Mouse (Mus musculus) heart, embryonic 12.5 days (tissue): ENCODE data around the gene Tusc2. TPM values are rescaled to one million over a fixed set of nuclear protein-coding genes. Genes with fewer than 3 reads are reported as not detected.

Experiments
- ATAC-seq: fragments of 200-750 bp; cut with Nextera tagmentation; 2 replicates; pipeline ENCODE4 v1.8.0; 2017; ENCODE audit warnings: moderate TSS enrichment, moderate library complexity; ENCODE audit not compliant: insufficient number of reproducible peaks, low FRiP score
- H3K27ac ChIP-seq: fragments of 300-500 bp; sonication (generic); 2 replicates; pipeline ENCODE4 v1.5.1; 2016; ENCODE audit warnings: mild to moderate bottlenecking, moderate library complexity; ENCODE audit not compliant: poor library complexity, severe bottlenecking
- H3K27me3 ChIP-seq: fragments of 300-500 bp; sonication (generic); replicated peaks from 2 replicates; pipeline ENCODE4 v1.6.1; 2016; ENCODE audit warnings: mild to moderate bottlenecking, moderate library complexity
- H3K36me3 ChIP-seq: fragments of 300-500 bp; sonication (generic); 2 replicates; pipeline ENCODE4 v1.6.1; 2016; ENCODE audit warnings: mild to moderate bottlenecking, moderate library complexity
- H3K4me1 ChIP-seq: fragments of 300-500 bp; sonication (generic); replicated peaks from 2 replicates; pipeline ENCODE4 v1.6.1; 2016; ENCODE audit warnings: mild to moderate bottlenecking
- H3K4me2 ChIP-seq: fragments of 300-500 bp; sonication (generic); 2 replicates; pipeline ENCODE4 v1.6.1; 2016; ENCODE audit warnings: mild to moderate bottlenecking, moderate library complexity
- H3K4me3 ChIP-seq: fragments of 300-500 bp; sonication (generic); 2 replicates; pipeline ENCODE4 v1.5.1; 2016; ENCODE audit warnings: mild to moderate bottlenecking
- H3K9ac ChIP-seq: fragments of 300-500 bp; sonication (generic); 2 replicates; pipeline ENCODE4 v1.6.1; 2016; ENCODE audit warnings: mild to moderate bottlenecking, moderate library complexity
- H3K9me3 ChIP-seq: fragments of 300-500 bp; sonication (generic); replicated peaks from 2 replicates; pipeline ENCODE4 v1.6.1; 2016; ENCODE audit warnings: mild to moderate bottlenecking, moderate library complexity
- WGBS: fragments of 180-500 bp; shearing (Covaris S2); methylation state at CpG from one replicate; pipeline ENCODE4 v1.1.7; 2016; 5-methylcytosine and 5-hydroxymethylcytosine counted together
- polyA plus RNA-seq: library from polyadenylated mRNA; unstranded; fragments of >200 nt; fragmentation: Nextera tagmentation; extraction: Ambion mirVana; gene quantifications from 2 replicates; pipeline ENCODE4 v1.2.1, GENCODE M21; 2016

The Tusc2 gene
- 60.1 and 61.4 TPM in 2 replicates for polyA plus RNA-seq

DNA sequence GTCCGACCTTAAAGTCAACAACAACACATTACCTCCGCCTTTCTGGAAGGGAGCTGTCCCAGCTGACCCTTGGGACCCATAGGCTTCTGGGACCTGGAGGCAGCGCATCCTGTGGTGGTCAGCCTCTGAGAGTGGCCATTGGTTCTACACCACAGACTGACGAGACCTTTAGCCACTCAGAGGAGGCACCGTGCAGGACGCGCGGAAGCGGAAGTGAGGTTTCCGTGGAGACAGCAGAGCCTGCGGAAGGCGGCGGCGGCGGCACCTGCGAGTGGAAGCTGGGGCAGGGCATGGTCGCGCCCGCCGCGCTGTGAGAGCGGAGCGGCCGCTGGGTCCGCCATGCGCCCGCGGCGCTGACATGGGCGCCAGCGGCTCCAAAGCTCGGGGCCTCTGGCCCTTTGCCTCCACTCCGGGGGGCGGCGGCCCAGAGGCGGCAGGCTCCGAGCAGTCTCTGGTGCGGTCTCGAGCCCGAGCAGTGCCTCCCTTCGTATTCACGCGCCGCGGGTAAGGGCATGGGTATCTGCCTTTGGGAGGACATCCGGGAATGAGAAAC is at the start of gene Tusc2:
TSS of gene Tusc2 (plus strand) at position 227 of the 553 bp plus-strand sequence.
- under 1% methylated on average over 46 of the region's 46 CpGs for whole genome bisulfite sequencing
- Histone ChIP-seq H3K36me3 (peaks cover 54% of the 10 kb centered on the region), H3K4me3 (peak within 1 kb of the TSS; percentile 98), H3K27me3 (no peaks in the 10 kb centered on the region), H3K9ac (peak within 1 kb of the TSS; percentile 91), H3K27ac (peak within 1 kb of the TSS; percentile 78), H3K4me2 (peak within 1 kb of the TSS; percentile 91), H3K4me1 (peaks cover 42% of the 10 kb centered on the region), H3K9me3 (no peaks in the 10 kb centered on the region)
- ATAC-seq, result peak; percentile 93

DNA sequence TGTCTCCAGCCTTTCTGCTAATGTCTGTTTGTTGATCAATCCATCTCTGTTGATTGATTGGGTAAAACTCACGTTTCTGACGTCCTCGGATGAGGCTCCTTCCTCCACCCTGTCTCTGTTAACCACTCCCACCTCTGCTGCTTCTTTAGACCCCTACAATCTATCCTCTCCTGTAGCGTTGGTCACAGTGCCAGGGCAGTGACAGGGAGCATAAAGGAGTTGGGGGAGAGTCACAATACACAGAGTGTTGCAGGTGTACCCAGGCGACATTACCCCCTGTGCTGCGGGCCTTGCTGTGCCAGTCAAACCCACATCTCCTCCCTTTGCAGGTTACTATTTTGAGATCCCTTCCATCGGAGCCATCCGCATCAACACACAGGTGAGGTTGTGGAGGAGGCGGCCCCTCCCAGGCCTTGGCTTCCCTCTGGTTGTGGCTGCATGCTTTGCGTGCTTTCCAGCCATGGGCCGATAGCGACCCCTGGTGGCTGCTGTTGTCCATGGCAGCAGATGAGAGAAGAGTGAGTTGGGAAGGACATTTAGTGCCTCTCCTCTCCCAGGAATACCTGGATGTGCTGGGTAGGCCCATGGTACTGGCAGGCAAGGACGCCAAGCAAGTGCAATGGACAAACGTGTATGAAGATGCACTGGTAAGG is 48.6 kb upstream of the Tusc2 start:
- Histone ChIP-seq H3K9me3 (no peaks in the 10 kb centered on the region), H3K4me1 (peaks cover 24% of the 10 kb centered on the region), H3K27me3 (peaks cover 14% of the 10 kb centered on the region; the same call in 1 of the 2 replicates), H3K4me2 (no peak overlapping the region), H3K36me3 (no peaks in the 10 kb centered on the region), H3K4me3 (no peak overlapping the region), H3K9ac (no peak overlapping the region), H3K27ac (no peak overlapping the region)
- WGBS, result 19% methylated on average over 14 of the region's 14 CpGs
- ATAC-seq, result no peak; the same call in 1 of the 2 replicates

DNA sequence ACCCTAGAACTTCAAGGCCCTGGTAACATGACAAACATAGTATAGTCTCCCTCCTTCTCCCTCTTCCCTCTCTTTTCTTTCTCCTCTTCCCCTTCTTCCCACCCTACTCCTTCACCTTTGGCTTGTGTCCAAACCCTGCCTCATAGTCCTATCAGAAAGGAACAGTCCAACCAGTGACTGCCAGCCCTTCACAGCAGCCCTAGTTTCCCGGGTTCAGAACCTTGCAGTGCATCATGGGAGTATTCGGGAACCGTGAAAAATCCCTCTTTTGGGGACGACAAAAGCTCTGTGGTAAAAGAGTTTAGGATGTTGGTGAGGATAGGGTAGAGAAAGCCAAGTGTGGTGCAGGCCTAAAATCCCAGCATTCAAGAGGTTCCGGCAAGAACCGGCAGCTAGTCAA is 42.7 kb upstream of the Tusc2 start:
- ATAC-seq, result no peak
- H3K27ac ChIP-seq, result no peak overlapping the region

DNA sequence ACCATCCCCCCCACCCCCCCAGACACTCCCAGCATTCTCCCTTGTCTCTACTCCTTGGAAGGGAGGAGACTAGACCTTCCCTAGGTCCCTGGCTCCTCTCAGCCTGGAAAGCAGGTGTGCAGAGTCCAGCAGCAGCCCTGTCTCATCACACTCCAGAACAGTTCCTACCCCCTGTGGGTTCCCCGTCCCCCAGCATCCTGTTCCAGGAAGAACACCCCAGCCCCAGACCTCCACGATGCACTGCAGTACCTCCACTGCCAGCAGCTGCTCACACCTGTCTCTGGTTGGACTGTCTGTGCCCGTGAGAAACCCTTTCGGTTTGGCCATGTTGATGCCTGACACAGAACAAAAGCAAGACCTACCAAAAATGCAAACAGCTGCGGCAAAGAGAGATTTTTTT is 41.9 kb upstream of the Tusc2 start:
- Histone ChIP-seq H3K4me1 (peaks cover 30% of the 10 kb centered on the region), H3K36me3 (peaks cover 4% of the 10 kb centered on the region; the same call in 1 of the 2 replicates), H3K27me3 (peaks cover 22% of the 10 kb centered on the region), H3K9ac (no peak overlapping the region), H3K4me2 (peak overlapping the region; percentile 59), H3K27ac (peak overlapping the region; percentile 48; the same call in 1 of the 2 replicates), H3K4me3 (no peak overlapping the region), H3K9me3 (no peaks in the 10 kb centered on the region)
- 59% methylated on average over 5 of the region's 5 CpGs for WGBS
- ATAC-seq, result no peak

More for the DNA sequence above, 42.7 kb upstream of the Tusc2 start:
- 60% methylated on average over 6 of the region's 6 CpGs for WGBS
- no peak overlapping the region for H3K4me3 ChIP-seq
- H3K4me1 ChIP-seq, result peaks cover 30% of the 10 kb centered on the region
- peaks cover 4% of the 10 kb centered on the region; the same call in 1 of the 2 replicates for H3K36me3 ChIP-seq
- peaks cover 14% of the 10 kb centered on the region for H3K27me3 ChIP-seq
- H3K9me3 ChIP-seq, result no peaks in the 10 kb centered on the region
- H3K9ac ChIP-seq, result no peak overlapping the region
- no peak overlapping the region for H3K4me2 ChIP-seq

DNA sequence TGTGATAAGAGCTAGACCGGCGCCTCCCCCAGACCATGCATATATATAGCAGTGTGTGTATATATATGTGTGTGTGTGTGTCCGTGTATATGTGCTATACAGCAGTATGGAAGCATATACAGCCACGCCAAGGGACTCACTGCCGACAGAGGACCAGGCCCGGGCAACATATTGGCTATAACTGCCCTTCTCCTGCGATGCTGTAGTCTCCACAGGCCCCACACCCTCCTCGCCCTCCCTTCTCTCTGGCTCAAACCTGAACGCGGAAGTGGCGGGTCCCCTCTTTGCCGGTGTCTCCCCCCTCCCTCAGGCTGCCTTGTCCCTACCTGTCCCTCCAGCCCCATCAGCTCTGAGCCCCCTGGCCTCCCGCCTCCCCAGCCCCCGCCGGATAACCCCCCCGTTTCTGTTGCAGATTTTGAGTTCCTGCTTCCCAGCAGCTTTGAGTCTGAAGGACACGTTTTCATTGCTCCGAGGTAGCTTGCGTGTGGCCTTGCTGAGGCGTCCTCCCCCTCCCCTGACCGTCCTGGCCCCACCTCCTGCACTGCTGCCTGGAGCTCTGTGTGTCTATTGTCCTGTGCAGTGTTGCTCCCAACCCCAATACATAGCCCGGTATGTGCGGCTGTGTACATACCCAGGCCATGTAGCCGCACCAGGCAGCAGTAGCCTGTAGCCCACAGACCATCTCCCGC is 41.2 kb upstream of the Tusc2 start:
- peaks cover 35% of the 10 kb centered on the region for H3K4me1 ChIP-seq
- ATAC-seq, result peak; percentile 59
- H3K4me2 ChIP-seq, result peak overlapping the region; percentile 59
- peaks cover 29% of the 10 kb centered on the region for H3K27me3 ChIP-seq
- WGBS, result 25% methylated on average over 25 of the region's 25 CpGs
- H3K4me3 ChIP-seq, result peak overlapping the region; percentile 14; the same call in 1 of the 2 replicates
- no peaks in the 10 kb centered on the region for H3K9me3 ChIP-seq
- H3K9ac ChIP-seq, result 0 out of 2 replicates have a peak overlapping the region, but pooled peaks have one; percentile 1
- H3K27ac ChIP-seq, result peak overlapping the region; percentile 50
- H3K36me3 ChIP-seq, result peaks cover 4% of the 10 kb centered on the region; the same call in 1 of the 2 replicates

DNA sequence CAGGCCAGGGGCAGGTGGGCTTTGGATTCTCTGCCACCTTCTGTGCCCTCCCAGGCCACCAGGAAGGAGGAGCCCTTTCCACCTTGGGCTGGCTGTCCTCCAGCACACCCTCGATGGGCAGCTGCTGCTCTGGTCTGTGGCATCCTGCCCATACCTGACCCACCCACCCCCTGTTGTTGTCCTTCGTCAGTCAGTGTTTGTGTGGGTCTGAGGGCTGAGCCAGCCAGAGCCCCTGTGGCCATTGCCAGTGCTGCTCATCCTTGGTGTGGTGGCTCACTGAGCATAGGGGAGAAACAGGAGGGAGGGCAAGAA is 40.7 kb upstream of the Tusc2 start:
- peak overlapping the region; percentile 59 for H3K4me2 ChIP-seq
- WGBS, result 39% methylated on average over 2 of the region's 2 CpGs
- H3K27ac ChIP-seq, result peak overlapping the region; percentile 39; the same call in 1 of the 2 replicates
- peaks cover 33% of the 10 kb centered on the region for H3K27me3 ChIP-seq
- ATAC-seq, result no peak
- H3K4me3 ChIP-seq, result no peak overlapping the region
- H3K9ac ChIP-seq, result 0 out of 2 replicates have a peak overlapping the region, but pooled peaks have one; percentile 1
- H3K4me1 ChIP-seq, result peaks cover 36% of the 10 kb centered on the region
- peaks cover 4% of the 10 kb centered on the region; the same call in 1 of the 2 replicates for H3K36me3 ChIP-seq
- H3K9me3 ChIP-seq, result no peaks in the 10 kb centered on the region

DNA sequence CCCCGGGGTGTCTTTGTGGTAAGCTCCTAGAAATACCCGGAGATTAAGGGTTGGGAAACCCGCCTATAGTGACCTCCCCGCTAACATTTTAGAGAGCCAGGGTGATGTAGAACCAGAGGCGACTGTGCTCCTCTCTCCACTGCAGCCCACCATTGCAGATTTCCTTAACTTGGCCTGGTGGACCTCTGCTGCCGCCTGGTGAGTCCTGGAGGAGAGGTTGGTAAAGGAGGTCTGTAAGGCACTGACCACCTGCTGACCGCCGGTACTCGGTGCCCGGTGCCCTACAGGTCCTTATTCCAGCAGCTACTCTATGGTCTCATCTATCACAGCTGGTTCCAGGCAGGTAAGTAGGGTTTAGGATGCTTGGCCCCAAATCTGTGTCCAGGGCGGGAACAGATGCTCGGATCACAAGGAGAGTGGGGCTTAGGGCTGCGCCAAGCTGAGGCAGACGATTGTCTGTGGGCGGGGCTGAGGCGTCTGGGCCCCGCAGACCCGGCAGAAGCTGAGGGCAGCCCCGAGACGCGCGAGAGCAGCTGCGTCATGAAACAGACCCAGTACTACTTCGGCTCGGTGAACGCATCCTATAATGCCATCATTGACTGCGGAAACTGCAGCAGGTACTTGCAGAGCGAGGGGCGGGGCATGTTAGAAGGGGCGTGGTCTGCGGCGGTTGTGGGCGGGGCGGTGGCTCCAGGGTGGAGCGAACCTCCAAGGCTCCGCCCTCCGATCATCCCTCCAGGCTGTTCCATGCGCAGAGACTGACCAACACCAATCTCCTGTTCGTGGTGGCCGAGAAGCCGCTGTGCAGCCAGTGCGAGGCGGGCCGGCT is 36.6 kb upstream of the Tusc2 start:
- peak; percentile 66 for ATAC-seq
- peaks cover 43% of the 10 kb centered on the region for H3K27me3 ChIP-seq

DNA sequence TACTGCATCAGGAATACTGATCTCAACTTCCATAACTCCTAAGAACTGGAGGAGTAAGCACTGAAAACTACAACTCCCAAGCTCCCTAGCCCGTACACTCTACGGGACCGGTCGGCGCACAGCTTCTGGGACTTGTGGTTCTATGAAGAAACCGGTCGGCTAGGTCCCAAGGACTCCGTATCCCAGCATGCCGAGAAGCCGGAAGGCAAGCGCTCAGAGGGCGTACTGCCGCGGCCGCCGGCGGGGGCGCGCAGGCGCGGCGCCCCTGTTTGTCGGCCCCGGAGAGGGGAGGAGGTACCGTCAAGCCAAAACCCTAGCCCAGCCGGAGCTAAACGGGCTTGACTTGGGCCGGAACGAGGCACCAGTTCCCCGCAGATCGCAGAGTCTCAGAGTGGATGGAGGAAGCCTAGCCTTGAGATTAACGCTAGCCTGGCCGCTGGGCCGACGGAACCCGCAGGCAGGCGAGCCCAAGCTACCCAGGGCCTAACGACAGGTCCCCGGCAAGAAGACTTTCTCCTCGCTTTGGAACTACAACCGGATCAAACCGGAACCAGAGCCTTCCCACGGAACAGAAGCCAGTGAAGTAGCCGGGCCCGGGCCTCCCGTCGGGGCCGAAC is 29.2 kb upstream of the Tusc2 start, which contains the start of gene Tmem115:
TSS of gene Tmem115 (plus strand) at position 155 of the 617 bp plus-strand sequence.
- Histone ChIP-seq H3K27ac (peak within 1 kb of the TSS; percentile 73), H3K4me1 (peaks cover 25% of the 10 kb centered on the region), H3K4me2 (peak within 1 kb of the TSS; percentile 91), H3K9ac (peak within 1 kb of the TSS; percentile 92), H3K9me3 (no peaks in the 10 kb centered on the region), H3K27me3 (no peaks in the 10 kb centered on the region), H3K4me3 (peak within 1 kb of the TSS; percentile 79), H3K36me3 (peaks cover 24% of the 10 kb centered on the region)
- under 1% methylated on average over 45 of the region's 48 CpGs for WGBS
- ATAC-seq, result peak; percentile 98

More for the DNA sequence above, 36.6 kb upstream of the Tusc2 start:
- Histone ChIP-seq H3K9ac (peak overlapping the region; percentile 52), H3K9me3 (no peaks in the 10 kb centered on the region), H3K4me3 (peak overlapping the region; percentile 43), H3K4me1 (peaks cover 35% of the 10 kb centered on the region), H3K36me3 (peaks cover 4% of the 10 kb centered on the region; the same call in 1 of the 2 replicates), H3K4me2 (peak overlapping the region; percentile 75), H3K27ac (no peak overlapping the region)
- WGBS, result 13% methylated on average over 44 of the region's 44 CpGs

DNA sequence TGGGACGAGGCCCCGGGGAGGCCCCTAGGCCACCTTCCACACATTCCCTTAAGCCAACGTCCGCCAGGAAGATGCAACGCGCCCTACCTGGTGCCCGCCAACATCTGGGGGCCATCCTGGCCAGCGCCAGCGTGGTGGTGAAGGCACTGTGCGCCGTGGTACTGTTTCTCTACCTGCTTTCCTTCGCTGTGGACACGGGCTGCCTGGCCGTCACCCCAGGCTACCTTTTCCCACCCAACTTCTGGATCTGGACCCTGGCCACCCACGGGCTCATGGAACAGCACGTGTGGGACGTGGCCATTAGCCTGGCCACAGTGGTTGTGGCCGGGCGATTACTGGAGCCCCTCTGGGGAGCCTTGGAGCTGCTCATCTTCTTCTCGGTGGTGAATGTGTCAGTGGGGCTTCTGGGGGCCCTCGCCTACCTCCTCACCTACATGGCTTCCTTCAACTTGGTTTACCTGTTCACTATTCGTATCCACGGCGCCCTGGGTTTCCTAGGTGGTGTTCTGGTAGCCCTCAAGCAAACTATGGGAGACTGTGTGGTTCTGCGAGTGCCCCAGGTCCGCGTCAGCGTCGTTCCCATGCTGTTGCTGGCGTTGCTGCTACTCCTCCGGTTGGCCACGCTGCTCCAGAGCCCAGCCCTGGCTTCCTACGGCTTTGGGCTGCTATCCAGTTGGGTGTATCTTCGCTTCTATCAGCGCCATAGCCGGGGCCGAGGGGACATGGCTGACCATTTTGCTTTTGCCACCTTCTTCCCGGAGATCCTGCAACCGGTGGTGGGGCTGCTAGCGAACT is 28.4 kb upstream of the Tusc2 start:
- Histone ChIP-seq H3K36me3 (peaks cover 31% of the 10 kb centered on the region), H3K9ac (peak overlapping the region; percentile 92), H3K27me3 (no peaks in the 10 kb centered on the region), H3K9me3 (no peaks in the 10 kb centered on the region), H3K4me1 (peaks cover 25% of the 10 kb centered on the region), H3K4me2 (peak overlapping the region; percentile 91), H3K27ac (peak overlapping the region; percentile 73), H3K4me3 (peak overlapping the region; percentile 79)
- peak; percentile 17 for ATAC-seq
- 0% methylated on average over 40 of the region's 40 CpGs for WGBS
